Mouse (Mus musculus) G1E (cell line): Measurements from ENCODE around the gene Zmat3.

ENCODE experiments used
- CTCF ChIP-seq: IDR thresholded peaks from 2 replicates; pipeline ENCODE4 v1.5.1; 2012; ENCODE audit warnings: low read depth, low read length, inconsistent platforms, mixed read lengths
- GATA1 ChIP-seq: IDR thresholded peaks from 2 replicates; pipeline ENCODE4 v1.6.1; 2012; ENCODE audit warnings: borderline replicate concordance, low read length, inconsistent platforms, mixed read lengths
- GATA2 ChIP-seq: IDR thresholded peaks from 2 replicates; pipeline ENCODE4 v1.6.1; 2012; ENCODE audit warnings: low read depth, low read length, inconsistent platforms, borderline replicate concordance
- POLR2AphosphoS5 ChIP-seq: IDR thresholded peaks from 2 replicates; pipeline ENCODE4 v1.6.1; 2012; ENCODE audit warnings: low read depth, low read length, inconsistent platforms; ENCODE audit not compliant: insufficient replicate concordance
- TAL1 ChIP-seq: conservative IDR thresholded peaks from 2 replicates; pipeline ENCODE4 v1.6.1; 2012; ENCODE audit warnings: low read depth, low read length, inconsistent platforms, mixed read lengths

- TF ChIP-seq CTCF = no peak
- no peak for TF ChIP-seq TAL1
- TF ChIP-seq GATA1 = no peak
- TF ChIP-seq POLR2AphosphoS5 = no peak
- TF ChIP-seq GATA2 = no peak
These were observed 21.0 kb downstream of the Zmat3 start for GRCm38 (mm10) chr3:32344825-32345224.
